ENCODE assay signal across 17 mouse cellular contexts in genomic region chr7:49339953-49340352, GRCm38 (mm10).
"Had no signal": no experiment of that assay in that cellular context is flagged by ENCODE, and none has a peak within 500 bp of the region (broad histone marks: within the 10 kb centered on the region; RNA-seq: fewer than 3 reads in every experiment).

No protein-coding gene starts in this region.

- H3K27ac ChIP-seq: neural tube, embryonic 12.5 days; neural tube, embryonic 15.5 days; stomach, embryonic 15.5 days; stomach, postnatal 0 days had no signal

- H3K4me2 ChIP-seq: neural tube, embryonic 12.5 days; neural tube, embryonic 13.5 days; neural tube, embryonic 15.5 days; stomach, embryonic 15.5 days had no signal

- H3K9me3 ChIP-seq: neural tube, embryonic 12.5 days; neural tube, embryonic 13.5 days; neural tube, embryonic 15.5 days; stomach, embryonic 15.5 days had no signal

- H3K9ac ChIP-seq: neural tube, embryonic 12.5 days; neural tube, embryonic 13.5 days; neural tube, embryonic 15.5 days; stomach, embryonic 15.5 days had no signal

- H3K27me3 ChIP-seq: neural tube, embryonic 12.5 days; neural tube, embryonic 13.5 days; neural tube, embryonic 15.5 days; stomach, embryonic 15.5 days had no signal

- DNase-seq: retina, postnatal 1 day; right cerebral cortex, adult 18-20 months; right cerebral cortex, postnatal 14 days; right cerebral cortex, postnatal 25 days; right cerebral cortex, postnatal 4 days; spleen, adult 18-20 months; thymus, adult 18-20 months; thymus, adult 2 months; thymus, postnatal 14 days; thymus, postnatal 25 days; thymus, postnatal 36 days; thymus, postnatal 4 days had no signal

- H3K36me3 ChIP-seq: neural tube, embryonic 12.5 days; neural tube, embryonic 13.5 days; neural tube, embryonic 15.5 days; stomach, embryonic 15.5 days had no signal

- H3K4me3 ChIP-seq: neural tube, embryonic 12.5 days; neural tube, embryonic 13.5 days; neural tube, embryonic 15.5 days; stomach, embryonic 15.5 days had no signal
